Mouse (Mus musculus): ENCODE results near the gene Slc25a33. TPM values are rescaled to one million over a fixed set of nuclear protein-coding genes. Genes with fewer than 3 reads are reported as not detected.

Slc25a33 gene
- 58.3 TPM for polyA plus RNA-seq (2015; fragmentation: Illumina TruSeq; extraction: RNeasy Lipid Tissue Mini Kit (QIAGEN cat#74804); ENCODE audit: low read depth, low replicate concordance)

GRCm38 (mm10) chr4:149774094-149774470 is at the start of gene Slc25a33:
Slc25a33 (minus strand) TSS chr4:149774277.

GRCm38 (mm10) chr4:149737383-149738324 is 36.4 kb downstream of the Slc25a33 start, which contains the start of gene Tmem201:
Tmem201 (minus strand) TSS chr4:149738044.

DNA sequence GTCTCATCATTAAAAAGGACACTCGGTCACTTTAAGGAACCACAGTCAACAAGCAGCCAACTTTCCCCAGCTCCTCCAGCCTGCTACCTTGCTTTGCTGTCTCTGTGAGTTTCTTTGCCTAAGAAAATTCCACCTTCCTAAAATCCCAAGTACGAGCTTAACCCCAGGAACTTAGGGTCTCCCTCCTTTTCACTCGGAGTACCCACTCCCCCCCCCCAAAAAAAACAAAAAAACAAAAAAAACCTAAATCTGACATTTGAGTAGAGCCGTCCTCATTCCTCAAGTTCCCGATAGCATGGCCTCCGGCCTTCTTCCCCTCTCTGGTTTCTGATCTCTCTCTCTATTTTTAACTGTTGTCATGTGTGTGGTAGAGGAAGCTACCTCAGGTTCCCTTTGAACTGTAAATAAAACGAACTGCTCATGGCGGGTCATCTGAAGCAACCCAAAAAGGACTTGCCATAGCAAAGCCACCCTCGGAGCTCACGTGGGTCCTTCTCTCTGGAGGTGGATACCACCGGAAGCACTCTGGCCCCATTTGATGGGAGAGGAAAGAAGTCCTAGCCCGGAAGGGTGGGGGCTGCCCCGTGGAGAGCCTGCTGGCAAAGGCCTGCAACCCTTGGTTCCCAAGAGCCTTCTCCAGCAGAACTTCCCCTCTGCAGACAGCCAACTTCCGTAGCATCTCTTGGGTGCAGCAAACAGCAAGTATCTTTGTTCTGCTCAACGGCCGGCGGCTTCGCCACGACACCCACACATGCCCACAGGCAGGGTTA is 71.7 kb downstream of the Slc25a33 start, which contains the start of gene Pik3cd:
Gene Pik3cd, minus strand, starts transcription at position 362 of the 770 bp plus-strand sequence.

Other genes starting within 250 kb of the Slc25a33 start
- 707 TPM for gene Clstn1, start 187.8 kb downstream of the Slc25a33 start, polyA plus RNA-seq (2015; fragmentation: Illumina TruSeq; extraction: RNeasy Lipid Tissue Mini Kit (QIAGEN cat#74804); ENCODE audit: low read depth, low replicate concordance)
- 12.7 TPM for gene Pik3cd, start 71.7 kb downstream of the Slc25a33 start, polyA plus RNA-seq (2015; fragmentation: Illumina TruSeq; extraction: RNeasy Lipid Tissue Mini Kit (QIAGEN cat#74804); ENCODE audit: low read depth, low replicate concordance)
- gene Tmem201, start 36.2 kb downstream of the Slc25a33 start, polyA plus RNA-seq (2015; fragmentation: Illumina TruSeq; extraction: RNeasy Lipid Tissue Mini Kit (QIAGEN cat#74804); ENCODE audit: low read depth, low replicate concordance): 39.4 TPM
- gene Spsb1, start 180.8 kb upstream of the Slc25a33 start, polyA plus RNA-seq (2015; fragmentation: Illumina TruSeq; extraction: RNeasy Lipid Tissue Mini Kit (QIAGEN cat#74804); ENCODE audit: low read depth, low replicate concordance): 15.4 TPM
- gene H6pd, start 234.7 kb upstream of the Slc25a33 start, polyA plus RNA-seq (2015; fragmentation: Illumina TruSeq; extraction: RNeasy Lipid Tissue Mini Kit (QIAGEN cat#74804); ENCODE audit: low read depth, low replicate concordance): 5.1 TPM